Mouse (Mus musculus) small intestine, adult 2 months (tissue): ENCODE data around the gene Mlx.

Source experiments
- CTCF ChIP-seq: fragments of 200-500 bp; IDR thresholded peaks from 2 replicates; pipeline ENCODE4 v1.5.1; 2012; ENCODE audit warnings: low read depth, mild to moderate bottlenecking, control low read depth, inconsistent platforms, low read length, moderate library complexity, mixed read lengths; ENCODE audit not compliant: insufficient replicate concordance, insufficient read length; ENCODE audit errors: extremely low read depth
- POLR2A ChIP-seq: fragments of 200-500 bp; IDR thresholded peaks from 2 replicates; pipeline ENCODE4 v1.6.1; 2012; ENCODE audit warnings: low read depth, mild to moderate bottlenecking, control low read depth, inconsistent platforms, low read length, moderate library complexity

- TF ChIP-seq POLR2A (no peak), CTCF (no peak)
Observed at GRCm38 (mm10) chr11:101078121-101078520, 9.0 kb upstream of the Mlx start, which contains the start of gene Hsd17b1.
